Mouse (Mus musculus): Measurements from ENCODE around the gene Lrrc36. TPM values are rescaled to one million over a fixed set of nuclear protein-coding genes. Genes with fewer than 3 reads are reported as not detected.

The Lrrc36 gene
- polyA plus RNA-seq, 1 experiment from 2014 or later = 1.6 TPM

Other genes with a start within 250 kb of the Lrrc36 start
- gene Cbfb, start 242.9 kb upstream of the Lrrc36 start, polyA plus RNA-seq (2015; fragmentation: Nextera tagmentation; extraction: Ambion mirVana) = 51.4 and 55.5 TPM in 2 replicates
- gene D230025D16Rik, start 188.4 kb upstream of the Lrrc36 start, polyA plus RNA-seq (2015; fragmentation: Nextera tagmentation; extraction: Ambion mirVana) = 48.8 and 52.9 TPM in 2 replicates
- gene B3gnt9, start 158.4 kb upstream of the Lrrc36 start, polyA plus RNA-seq (2015; fragmentation: Nextera tagmentation; extraction: Ambion mirVana) = 22.3 and 24.7 TPM in 2 replicates
- 31.5 and 34.2 TPM in 2 replicates for gene Tradd, start 149.0 kb upstream of the Lrrc36 start, polyA plus RNA-seq (2015; fragmentation: Nextera tagmentation; extraction: Ambion mirVana)
- gene Fbxl8, start 148.9 kb upstream of the Lrrc36 start, polyA plus RNA-seq (2015; fragmentation: Nextera tagmentation; extraction: Ambion mirVana) = 4.9 and 6.6 TPM in 2 replicates
- gene Hsf4, start 143.8 kb upstream of the Lrrc36 start, polyA plus RNA-seq (2015; fragmentation: Nextera tagmentation; extraction: Ambion mirVana) = 0.39 and 0.65 TPM in 2 replicates
- gene Nol3, start 137.4 kb upstream of the Lrrc36 start, polyA plus RNA-seq (2015; fragmentation: Nextera tagmentation; extraction: Ambion mirVana) = 2.0 and 2.1 TPM in 2 replicates
- gene 4931428F04Rik, start 123.7 kb upstream of the Lrrc36 start, polyA plus RNA-seq (2015; fragmentation: Nextera tagmentation; extraction: Ambion mirVana) = 8.3 and 9.5 TPM in 2 replicates
- gene Exoc3l, start 117.5 kb upstream of the Lrrc36 start, polyA plus RNA-seq (2015; fragmentation: Nextera tagmentation; extraction: Ambion mirVana) = 34.4 and 35.5 TPM in 2 replicates
- 69.1 and 76.2 TPM in 2 replicates for gene E2f4, start 115.9 kb upstream of the Lrrc36 start, polyA plus RNA-seq (2015; fragmentation: Nextera tagmentation; extraction: Ambion mirVana)
- gene Elmo3, start 108.0 kb upstream of the Lrrc36 start, polyA plus RNA-seq (2015; fragmentation: Nextera tagmentation; extraction: Ambion mirVana) = 14.8 and 15.6 TPM in 2 replicates
- gene Lrrc29, start 87.3 kb upstream of the Lrrc36 start, polyA plus RNA-seq (2015; fragmentation: Nextera tagmentation; extraction: Ambion mirVana) = 2.1 and 2.6 TPM in 2 replicates
- 115 and 125 TPM in 2 replicates for gene Tmem208, start 87.2 kb upstream of the Lrrc36 start, polyA plus RNA-seq (2015; fragmentation: Nextera tagmentation; extraction: Ambion mirVana)
- 12.7 and 15.8 TPM in 2 replicates for gene Fhod1, start 65.6 kb upstream of the Lrrc36 start, polyA plus RNA-seq (2015; fragmentation: Nextera tagmentation; extraction: Ambion mirVana)
- 5.5 and 6.3 TPM in 2 replicates for gene Slc9a5, start 64.7 kb upstream of the Lrrc36 start, polyA plus RNA-seq (2015; fragmentation: Nextera tagmentation; extraction: Ambion mirVana)
- 1.1 and 1.5 TPM in 2 replicates for gene Plekhg4, start 40.3 kb upstream of the Lrrc36 start, polyA plus RNA-seq (2015; fragmentation: Nextera tagmentation; extraction: Ambion mirVana)
- gene Kctd19, start 69 bp upstream of the Lrrc36 start, polyA plus RNA-seq (2015; fragmentation: Nextera tagmentation; extraction: Ambion mirVana) = 0.13 and 0.36 TPM in 2 replicates
- gene Tppp3, start 58.0 kb downstream of the Lrrc36 start, polyA plus RNA-seq (2015; fragmentation: Nextera tagmentation; extraction: Ambion mirVana) = 83.3 and 110 TPM in 2 replicates
- 48.3 and 48.4 TPM in 2 replicates for gene Zdhhc1, start 83.3 kb downstream of the Lrrc36 start, polyA plus RNA-seq (2015; fragmentation: Nextera tagmentation; extraction: Ambion mirVana)
- gene Hsd11b2, start 105.2 kb downstream of the Lrrc36 start, polyA plus RNA-seq (2015; fragmentation: Nextera tagmentation; extraction: Ambion mirVana) = 1.6 and 2.2 TPM in 2 replicates
- 87.3 and 93.0 TPM in 2 replicates for gene Atp6v0d1, start 152.5 kb downstream of the Lrrc36 start, polyA plus RNA-seq (2015; fragmentation: Nextera tagmentation; extraction: Ambion mirVana)
- 33.1 and 36.8 TPM in 2 replicates for gene Ripor1, start 191.7 kb downstream of the Lrrc36 start, polyA plus RNA-seq (2015; fragmentation: Nextera tagmentation; extraction: Ambion mirVana)
- gene Ctcf, start 223.0 kb downstream of the Lrrc36 start, polyA plus RNA-seq (2015; fragmentation: Nextera tagmentation; extraction: Ambion mirVana) = 112 and 116 TPM in 2 replicates
- 0.60 TPM in 1 of 2 replicates, not detected in the other for gene Agrp, start 223.8 kb downstream of the Lrrc36 start, polyA plus RNA-seq (2015; fragmentation: Nextera tagmentation; extraction: Ambion mirVana)

All from lung, embryonic 16.5 days (tissue).